Mouse (Mus musculus) gastrocnemius, postnatal 10 days (tissue): ENCODE data around the gene Snx1. TPM values are rescaled to one million over a fixed set of nuclear protein-coding genes. Genes with fewer than 3 reads are reported as not detected.

Source experiments
- DNase-seq: peaks from one replicate; pipeline ENCODE4 v3.0.0; 2021; ENCODE audit warnings: mixed read lengths
- total RNA-seq, 2 experiments: library from RNA; stranded (reverse); gene quantifications; 2 replicates each; pipeline ENCODE4 v1.2.3; 2021

Snx1 gene
- total RNA-seq, 2 experiments from 2014 or later = 36.4 to 42.5 TPM

DNA sequence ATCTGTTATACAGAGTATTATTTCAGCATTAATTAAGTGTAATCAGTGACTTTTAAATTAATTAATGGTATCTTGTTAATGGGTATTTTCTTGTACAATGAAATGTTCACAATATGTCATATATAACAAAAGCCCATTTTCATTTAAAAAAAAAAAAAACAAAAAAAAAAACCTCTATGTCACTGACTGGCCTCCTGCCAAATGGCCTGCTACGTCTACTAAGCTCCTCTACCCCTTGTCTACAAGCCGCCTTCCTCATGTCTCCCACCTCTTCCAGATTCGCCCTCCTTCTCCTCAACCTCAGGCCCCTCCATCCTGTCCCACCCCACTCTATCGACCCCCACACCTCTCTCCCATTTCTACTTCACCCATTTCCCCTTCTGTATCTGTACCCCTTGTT lies 74.9 kb downstream of the Snx1 start:
- DNase-seq = no peak

DNA sequence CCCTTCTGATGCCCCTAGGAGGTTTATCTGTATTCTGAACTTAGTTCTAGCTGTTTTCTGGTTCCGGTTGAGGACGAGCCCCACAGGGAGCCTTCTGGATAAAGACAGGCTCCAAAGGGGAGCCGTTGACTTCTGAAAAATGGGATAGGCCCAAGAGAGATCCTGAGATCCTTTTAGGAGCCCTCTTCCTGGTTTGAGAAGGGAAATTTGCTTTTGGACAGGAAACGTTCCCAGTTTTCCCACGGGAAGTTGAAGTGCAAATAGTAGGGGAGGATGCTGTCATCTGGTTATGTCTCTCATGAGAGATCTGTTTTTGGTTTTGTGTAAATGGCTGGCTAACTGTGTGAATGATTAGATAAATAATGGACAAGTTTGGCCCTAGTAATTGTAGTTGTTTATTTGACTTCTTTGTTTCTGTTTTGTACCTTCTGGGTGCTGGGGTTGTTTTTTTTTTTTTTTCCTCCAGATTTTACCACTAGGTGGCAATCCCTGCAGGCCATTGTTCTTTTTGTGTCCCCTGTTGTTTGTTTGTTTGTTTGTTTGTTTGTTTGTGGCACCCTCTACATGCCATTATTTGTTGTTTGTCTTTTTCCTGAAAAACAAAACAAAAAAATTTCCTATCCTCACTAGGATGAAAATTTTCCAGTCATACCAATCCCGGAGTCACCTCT lies 76.3 kb downstream of the Snx1 start:
- DNase-seq = no peak

DNA sequence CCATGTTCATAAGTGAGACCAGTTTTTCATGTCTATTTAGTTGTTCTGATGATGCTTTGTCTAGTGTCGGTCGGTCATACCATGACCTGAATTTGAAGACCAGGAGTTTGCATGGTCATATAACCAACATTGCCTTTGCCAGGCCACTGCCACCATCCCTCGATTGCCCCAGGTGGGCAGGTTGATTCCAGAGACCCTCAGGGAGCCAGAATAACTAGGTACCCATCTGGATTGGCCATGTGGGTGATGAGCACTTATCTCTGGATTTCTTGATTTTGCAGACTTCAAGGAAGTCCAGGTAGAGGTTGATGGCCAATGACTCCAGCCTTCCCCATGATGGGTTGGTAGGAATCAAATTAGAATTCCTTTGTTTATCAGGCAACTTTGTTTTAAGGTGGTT lies 83.1 kb downstream of the Snx1 start:
- no peak for DNase-seq

DNA sequence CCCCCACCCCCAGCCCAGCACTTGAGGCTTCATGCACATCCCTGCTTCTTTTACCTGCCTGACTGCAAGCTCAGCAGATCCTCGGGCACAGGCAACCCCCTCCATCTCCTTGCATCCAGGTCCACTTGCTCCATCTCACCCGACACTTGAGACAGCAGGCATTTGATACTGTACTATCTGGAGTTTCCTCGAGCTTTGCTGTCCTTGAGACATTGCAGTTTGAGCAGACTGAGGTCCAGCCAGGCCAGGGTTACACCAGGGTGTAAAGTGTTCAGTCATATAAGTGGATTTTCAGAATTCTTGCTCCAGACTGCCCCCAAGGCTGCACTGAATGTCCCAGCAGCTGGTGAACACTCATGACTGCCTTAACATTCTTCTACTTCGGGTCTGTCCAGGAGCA lies 84.1 kb downstream of the Snx1 start:
- no peak for DNase-seq

DNA sequence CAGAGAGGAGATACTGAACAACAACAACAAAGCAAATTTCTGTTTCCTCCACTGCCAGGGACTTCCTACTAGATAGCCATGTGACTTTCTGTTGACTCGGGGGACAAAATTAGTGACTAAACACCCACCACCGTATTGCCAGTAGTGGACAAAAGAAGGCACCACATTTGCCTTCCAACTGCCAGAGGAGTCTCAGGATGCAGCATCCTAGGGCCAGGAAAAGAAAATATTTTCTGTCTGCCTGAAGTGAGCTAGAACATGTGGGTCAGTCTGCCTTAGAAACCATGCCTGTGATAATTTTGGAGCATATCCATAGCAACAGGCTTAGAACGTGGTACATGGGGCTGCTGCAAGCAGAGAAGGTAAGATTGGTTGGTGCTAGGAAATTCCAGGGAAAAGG lies 85.6 kb downstream of the Snx1 start:
- no peak for DNase-seq

DNA sequence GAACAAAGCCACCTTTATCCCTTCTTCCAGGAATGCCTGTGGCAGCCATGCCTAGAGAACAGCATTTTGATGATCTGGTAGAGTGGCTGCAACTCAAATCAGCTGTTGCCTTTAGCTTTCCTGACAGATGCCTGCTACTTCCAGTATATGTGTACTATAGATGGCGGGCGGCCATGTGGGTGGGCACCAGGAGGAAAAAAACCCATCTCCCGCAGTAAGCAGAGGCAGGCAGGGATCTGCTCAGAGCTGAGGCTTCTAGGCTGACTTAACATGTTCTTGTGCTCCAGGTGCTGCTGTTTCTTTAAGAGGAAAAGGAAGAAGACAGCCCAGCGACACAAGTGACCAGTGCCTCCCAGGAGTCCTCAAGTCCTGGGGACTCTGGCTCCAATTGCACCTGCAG lies 87.1 kb downstream of the Snx1 start:
- no peak for DNase-seq

DNA sequence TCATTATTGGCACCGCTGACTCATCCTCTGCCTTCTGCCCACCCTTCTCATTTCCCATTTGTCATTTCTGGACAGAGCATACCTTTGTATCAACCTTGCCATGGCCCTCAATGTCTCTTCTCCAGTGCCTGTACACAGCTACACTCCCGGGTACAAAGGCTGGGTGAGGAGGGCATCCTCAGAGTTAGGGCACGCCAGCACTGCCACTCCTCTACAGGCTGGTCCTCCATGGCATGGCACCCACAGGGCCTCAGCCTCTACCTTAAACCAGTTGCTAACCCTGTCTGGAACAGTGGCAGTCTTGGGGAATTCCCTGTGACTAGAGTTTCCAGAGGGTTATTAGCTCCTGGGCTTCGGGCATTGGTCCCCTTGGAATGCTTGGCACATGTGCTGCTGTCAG lies 87.8 kb downstream of the Snx1 start:
- DNase-seq = no peak

Other genes starting within 250 kb of the Snx1 start
- 10 to 100 TPM in 1 of 2 experiments, 1 to 10 TPM in 1; 9.2 to 10.9 TPM for gene Pclaf, start 236.3 kb downstream of the Snx1 start, total RNA-seq
- 10 to 100 TPM; 18.0 to 18.3 TPM for gene Trip4, start 217.8 kb downstream of the Snx1 start, total RNA-seq
- gene Csnk1g1, start 217.7 kb downstream of the Snx1 start, total RNA-seq = 10 to 100 TPM in 1 of 2 experiments, 1 to 10 TPM in 1; 7.2 to 12.4 TPM
- gene Ppib, start 66.4 kb downstream of the Snx1 start, total RNA-seq = 100 to 1,000 TPM; 204 to 237 TPM
- 1 to 10 TPM in 1 of 2 experiments, under 1 TPM in 1; 0.80 to 1.4 TPM for gene Snx22, start 56.9 kb downstream of the Snx1 start, total RNA-seq
- gene Ciao2a, start within 50 bp of the Snx1 start, total RNA-seq = 10 to 100 TPM; 39.6 to 46.0 TPM
- gene Dapk2, start 31.6 kb upstream of the Snx1 start, total RNA-seq = 10 to 100 TPM; 15.5 to 19.1 TPM
- gene Herc1, start 223.9 kb upstream of the Snx1 start, total RNA-seq = 10 to 100 TPM; 34.9 to 43.1 TPM